Mouse (Mus musculus) small intestine, adult 2 months (tissue): ENCODE data around the gene Spindoc. TPM values are rescaled to one million over a fixed set of nuclear protein-coding genes. Genes with fewer than 3 reads are reported as not detected.
A peak's percentile ranks its signal among the peaks of the same experiment; 100 is the strongest.

Experiments
- H3K27ac ChIP-seq: fragments of 200-500 bp; 2 replicates; pipeline ENCODE4 v1.5.1; 2012; ENCODE audit warnings: low read depth, low read length, control low read depth, inconsistent platforms; ENCODE audit not compliant: insufficient read depth
- H3K27me3 ChIP-seq: fragments of 200-500 bp; 2 replicates; pipeline ENCODE4 v1.6.1; 2012; ENCODE audit warnings: mild to moderate bottlenecking, moderate library complexity, low read length, inconsistent platforms; ENCODE audit not compliant: control insufficient read depth, insufficient read depth
- H3K36me3 ChIP-seq: fragments of 200-500 bp; 2 replicates; pipeline ENCODE4 v1.6.1; 2012; ENCODE audit warnings: mild to moderate bottlenecking, low read length, control low read depth, inconsistent platforms; ENCODE audit not compliant: control insufficient read depth, insufficient read depth
- H3K4me1 ChIP-seq: fragments of 200-500 bp; 2 replicates; pipeline ENCODE4 v1.6.1; 2012; ENCODE audit warnings: low read length, inconsistent platforms, mixed read lengths; ENCODE audit not compliant: control insufficient read depth, insufficient read depth, insufficient read length
- H3K4me3 ChIP-seq: fragments of 200-500 bp; 2 replicates; pipeline ENCODE4 v1.5.1; 2012; ENCODE audit warnings: low read depth, mild to moderate bottlenecking, control low read depth, inconsistent platforms, low read length, moderate library complexity
- CTCF ChIP-seq: fragments of 200-500 bp; IDR thresholded peaks from 2 replicates; pipeline ENCODE4 v1.5.1; 2012; ENCODE audit warnings: low read depth, mild to moderate bottlenecking, control low read depth, inconsistent platforms, low read length, moderate library complexity, mixed read lengths; ENCODE audit not compliant: insufficient replicate concordance, insufficient read length; ENCODE audit errors: extremely low read depth
- POLR2A ChIP-seq: fragments of 200-500 bp; IDR thresholded peaks from 2 replicates; pipeline ENCODE4 v1.6.1; 2012; ENCODE audit warnings: low read depth, mild to moderate bottlenecking, control low read depth, inconsistent platforms, low read length, moderate library complexity
- WGBS: fragments of 180-500 bp; shearing (Covaris S2); methylation state at CpG from one replicate; pipeline ENCODE4 v1.1.7; 2018; 5-methylcytosine and 5-hydroxymethylcytosine counted together
- polyA plus RNA-seq: library from polyadenylated mRNA; depleted of rRNA; stranded (reverse); fragments of >200 nt; gene quantifications from 2 replicates; pipeline ENCODE4 v1.2.3, GENCODE M21; 2012

Spindoc gene
- polyA plus RNA-seq, 1 experiment = 15.1 TPM

DNA sequence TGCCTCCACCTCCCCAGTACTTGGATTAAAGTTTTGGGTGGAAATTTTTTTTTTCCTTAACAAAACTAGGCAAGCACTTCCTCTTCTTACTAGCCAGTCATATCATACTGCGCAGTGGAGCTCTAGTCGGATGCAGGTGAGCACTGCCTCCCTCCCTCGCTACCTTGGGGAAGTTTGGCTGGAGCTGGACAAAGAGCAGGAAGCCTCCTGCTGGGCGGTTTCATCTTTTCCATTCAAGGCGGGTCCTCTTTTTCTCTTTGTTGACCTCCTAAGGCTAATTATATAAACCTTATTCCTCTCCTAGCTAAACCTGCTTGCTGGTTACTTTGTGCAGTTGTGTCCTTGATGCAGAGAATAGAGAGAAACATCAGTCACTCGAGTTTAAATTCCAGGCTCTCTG is 29.2 kb downstream of the Spindoc start:
- TF ChIP-seq CTCF (no peak), POLR2A (no peak)
- peaks cover 9% of the 10 kb centered on the region for H3K36me3 ChIP-seq
- H3K4me1 ChIP-seq = no peaks in the 10 kb centered on the region
- WGBS = 48% methylated on average over 6 of the region's 6 CpGs
- H3K27me3 ChIP-seq = no peaks in the 10 kb centered on the region
- no peak overlapping the region for H3K27ac ChIP-seq
- no peak overlapping the region for H3K4me3 ChIP-seq

DNA sequence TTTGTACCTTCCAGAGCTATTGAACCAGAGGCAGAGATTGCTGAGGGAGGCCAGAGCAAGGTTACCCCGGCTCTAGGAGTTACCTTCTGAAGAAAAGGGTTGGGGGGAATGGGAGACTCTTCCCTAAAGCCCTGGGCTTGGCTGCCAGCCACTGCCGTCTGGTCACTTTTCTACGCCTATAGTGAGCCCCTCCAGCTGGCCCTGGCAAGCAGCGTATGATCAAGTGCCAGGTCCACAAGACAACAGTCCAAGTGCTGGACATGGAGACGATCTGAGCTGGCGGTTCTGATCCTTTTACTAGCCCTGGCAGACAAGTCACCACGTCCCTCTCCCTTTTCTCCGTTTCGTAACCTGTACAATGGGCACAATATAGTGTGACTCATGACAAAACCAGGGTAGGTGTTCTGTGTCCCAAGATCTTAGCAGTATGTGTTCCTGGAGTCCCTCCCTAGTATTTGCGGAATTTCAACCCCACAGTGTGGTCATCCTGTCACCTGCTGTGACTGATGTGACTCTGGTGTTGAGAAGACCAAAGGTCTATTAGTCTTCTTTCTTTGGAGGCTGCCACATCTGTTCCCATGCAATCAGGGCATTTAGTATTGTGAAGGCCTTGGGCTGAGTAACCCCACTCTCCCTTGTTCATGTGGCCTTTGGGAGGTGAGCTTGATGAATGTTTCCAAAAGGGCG is 29.8 kb downstream of the Spindoc start:
- H3K4me1 ChIP-seq = no peaks in the 10 kb centered on the region
- TF ChIP-seq CTCF (no peak), POLR2A (no peak)
- no peak overlapping the region for H3K27ac ChIP-seq
- H3K36me3 ChIP-seq = peaks cover 6% of the 10 kb centered on the region
- no peaks in the 10 kb centered on the region for H3K27me3 ChIP-seq
- WGBS = 85% methylated on average over 11 of the region's 11 CpGs
- H3K4me3 ChIP-seq = no peak overlapping the region

DNA sequence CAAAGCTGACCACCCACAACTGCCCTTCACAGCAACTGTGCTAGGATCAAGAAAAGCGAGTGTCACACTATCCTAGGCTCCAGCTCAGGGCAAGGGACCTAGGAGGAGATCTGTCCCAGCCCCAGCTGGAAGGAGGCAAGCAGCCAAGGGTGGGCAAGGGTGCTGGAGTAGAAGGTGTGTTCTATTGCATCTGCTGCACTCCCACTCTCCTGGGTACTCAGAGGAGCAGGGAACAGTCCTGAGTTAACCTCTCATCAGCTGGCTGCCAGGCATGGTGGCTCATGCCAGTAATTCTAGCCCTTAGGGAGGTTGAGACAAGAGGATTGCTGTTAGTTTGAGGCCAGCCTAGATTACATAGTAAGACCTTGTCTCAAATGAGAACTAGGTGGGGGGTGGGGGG is 32.8 kb downstream of the Spindoc start:
- Histone ChIP-seq H3K36me3 (no peaks in the 10 kb centered on the region), H3K4me1 (no peaks in the 10 kb centered on the region), H3K27ac (no peak overlapping the region), H3K4me3 (no peak overlapping the region), H3K27me3 (no peaks in the 10 kb centered on the region)
- TF ChIP-seq CTCF = no peak
- no peak for TF ChIP-seq POLR2A
- 88% methylated on average over 1 of the region's 1 CpGs for WGBS

DNA sequence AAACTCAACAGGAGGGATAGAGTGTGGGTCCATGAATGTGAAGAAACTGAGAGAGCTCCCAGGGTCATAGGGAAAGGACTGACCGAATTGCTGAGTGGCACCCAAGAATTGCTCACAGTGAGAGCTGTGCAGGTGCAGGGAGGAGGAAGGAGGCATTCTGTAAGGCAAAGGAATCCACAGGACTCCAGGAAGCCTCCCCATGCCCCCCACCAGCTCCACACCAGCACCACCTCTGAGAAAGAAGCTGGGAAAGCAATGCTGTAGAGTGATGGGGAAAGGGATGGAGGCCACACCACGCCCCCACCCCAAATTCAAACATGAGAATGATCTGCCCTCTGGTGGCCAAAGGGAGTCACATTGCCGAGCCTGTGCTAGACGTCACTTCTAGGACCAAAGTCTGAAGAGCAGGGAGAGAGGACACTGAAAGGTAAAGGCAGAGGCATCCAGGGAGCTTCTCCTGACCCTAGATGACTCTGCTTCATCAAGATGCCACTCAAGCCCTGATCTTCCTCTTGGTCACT is 37.5 kb downstream of the Spindoc start:
- WGBS = 14% methylated on average over 4 of the region's 4 CpGs
- Histone ChIP-seq H3K27me3 (no peaks in the 10 kb centered on the region), H3K36me3 (no peaks in the 10 kb centered on the region), H3K4me3 (no peak overlapping the region), H3K27ac (no peak overlapping the region), H3K4me1 (peaks cover 3% of the 10 kb centered on the region; the same call in 1 of the 2 replicates)
- TF ChIP-seq POLR2A (no peak), CTCF (peak; percentile 81; the same call in 1 of the 2 replicates)

DNA sequence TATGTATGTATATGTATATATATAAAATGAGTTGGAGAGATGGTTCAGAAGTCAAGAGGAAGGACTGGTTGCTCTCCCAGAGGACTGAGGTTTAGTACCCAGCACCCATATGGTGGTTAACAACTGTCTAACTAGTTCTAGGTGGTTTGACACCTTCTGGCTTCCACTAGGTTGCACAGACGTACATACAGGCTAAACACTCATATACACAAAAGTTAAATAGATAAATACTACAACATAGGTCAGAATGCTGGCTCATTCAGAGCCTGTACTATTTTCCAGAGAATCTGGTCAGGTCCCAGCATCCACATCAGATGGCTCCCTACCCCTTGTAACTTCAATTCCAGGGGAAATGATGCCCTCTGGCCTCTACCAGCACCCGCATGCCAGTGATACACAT is 40.1 kb downstream of the Spindoc start:
- Histone ChIP-seq H3K4me3 (no peak overlapping the region), H3K4me1 (peaks cover 18% of the 10 kb centered on the region), H3K27ac (no peak overlapping the region), H3K27me3 (no peaks in the 10 kb centered on the region), H3K36me3 (no peaks in the 10 kb centered on the region; the same call in 1 of the 2 replicates)
- TF ChIP-seq POLR2A (no peak), CTCF (no peak)
- WGBS = 85% methylated on average over 2 of the region's 2 CpGs

DNA sequence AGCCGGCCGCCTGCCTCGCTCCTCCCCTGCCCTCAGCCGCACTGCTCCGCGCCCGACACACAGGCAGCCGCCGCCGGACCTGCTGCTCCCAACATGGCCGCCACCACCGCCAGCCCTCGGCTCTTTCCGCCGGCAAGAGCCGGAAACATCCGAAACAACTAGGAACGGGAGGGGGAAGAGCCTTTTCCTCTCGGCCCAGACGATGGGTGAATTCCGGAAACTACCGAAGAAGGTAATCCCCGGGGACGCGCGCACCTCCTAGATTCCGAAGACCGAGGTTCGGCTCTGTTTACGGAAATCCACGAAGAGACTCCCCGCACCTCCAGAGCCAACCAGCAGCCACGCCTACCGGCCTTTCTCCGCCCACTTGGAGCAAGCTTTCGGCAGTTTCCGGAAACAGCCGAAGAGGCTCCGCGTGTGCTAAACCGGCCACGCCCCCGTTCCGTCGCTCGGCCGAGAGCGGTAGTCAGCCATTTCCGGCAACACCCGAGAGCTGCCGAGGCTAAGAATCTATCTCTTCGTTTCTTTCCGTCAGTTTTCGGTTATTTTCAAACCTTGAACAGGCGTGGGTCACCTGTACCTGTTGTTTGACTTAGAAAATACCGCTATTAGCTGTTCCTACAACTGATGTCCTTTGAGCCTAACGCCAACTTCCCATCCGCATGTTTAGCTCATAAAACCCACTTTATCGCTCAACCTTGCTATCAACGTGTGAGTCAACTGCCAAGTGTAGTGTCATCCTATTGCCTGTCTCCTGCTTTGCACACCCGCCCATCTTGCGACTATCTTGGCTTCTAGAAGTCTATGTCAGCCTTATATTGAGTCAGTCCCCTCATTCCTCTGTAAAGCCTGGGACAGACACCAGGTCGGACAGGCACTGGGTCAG is 41.0 kb downstream of the Spindoc start, which contains the start of gene Mark2:
Gene Mark2, minus strand, starts transcription at position 349 of the 886 bp plus-strand sequence.
- under 1% methylated on average over 62 of the region's 63 CpGs for WGBS

More for the DNA sequence above, 41.0 kb downstream of the Spindoc start, which contains the start of gene Mark2:
- peak within 1 kb of the TSS; percentile 87 for H3K4me3 ChIP-seq
- TF ChIP-seq CTCF = no peak
- peak; percentile 47 for TF ChIP-seq POLR2A
- peaks cover 18% of the 10 kb centered on the region for H3K4me1 ChIP-seq
- no peaks in the 10 kb centered on the region for H3K27me3 ChIP-seq
- H3K27ac ChIP-seq = peak within 1 kb of the TSS; percentile 55
- H3K36me3 ChIP-seq = no peaks in the 10 kb centered on the region; the same call in 1 of the 2 replicates
